Mouse (Mus musculus) stomach, postnatal 0 days (tissue): Measurements from ENCODE around the gene Plcb1. TPM values are rescaled to one million over a fixed set of nuclear protein-coding genes. Genes with fewer than 3 reads are reported as not detected.
A peak's percentile ranks its signal among the peaks of the same experiment; 100 is the strongest.

ENCODE experiments used
- ATAC-seq: fragments of 200-750 bp; cut with Nextera tagmentation; 2 replicates; pipeline ENCODE4 v1.8.0; 2017; ENCODE audit not compliant: low FRiP score, low TSS enrichment
- DNase-seq: peaks from one replicate; pipeline ENCODE4 v3.0.0-alpha.2; 2016; ENCODE audit warnings: low spot score
- H3K27ac ChIP-seq: fragments of 300-500 bp; sonication (generic); replicated peaks from 2 replicates; pipeline ENCODE4 v1.5.1; 2014; ENCODE audit warnings: mild to moderate bottlenecking, control low read depth
- H3K27me3 ChIP-seq: fragments of 300-500 bp; sonication (generic); 2 replicates; pipeline ENCODE4 v1.6.1; 2014; ENCODE audit warnings: low read length; ENCODE audit not compliant: control insufficient read depth, insufficient read depth
- H3K36me3 ChIP-seq: fragments of 300-500 bp; sonication (generic); 2 replicates; pipeline ENCODE4 v1.6.1; 2014; ENCODE audit warnings: low read length, mixed read lengths; ENCODE audit not compliant: control insufficient read depth, insufficient read depth
- H3K4me1 ChIP-seq: fragments of 300-500 bp; sonication (generic); replicated peaks from 2 replicates; pipeline ENCODE4 v1.6.1; 2014; ENCODE audit warnings: antibody characterized with exemption; ENCODE audit not compliant: control insufficient read depth, insufficient read depth
- H3K4me2 ChIP-seq: fragments of 300-500 bp; sonication (generic); replicated peaks from 2 replicates; pipeline ENCODE4 v1.6.1; 2014; ENCODE audit warnings: low read depth, mild to moderate bottlenecking, control low read depth, moderate library complexity
- H3K4me3 ChIP-seq: fragments of 300-500 bp; sonication (generic); 2 replicates; pipeline ENCODE4 v1.5.1; 2014; ENCODE audit warnings: low read depth, low read length, control low read depth
- H3K9ac ChIP-seq: fragments of 300-500 bp; sonication (generic); 2 replicates; pipeline ENCODE4 v1.6.1; 2014; ENCODE audit warnings: mild to moderate bottlenecking, low read length, control low read depth, mixed read lengths
- H3K9me3 ChIP-seq: fragments of 300-500 bp; sonication (generic); 2 replicates; pipeline ENCODE4 v1.6.1; 2016; ENCODE audit warnings: low read length; ENCODE audit not compliant: control insufficient read depth
- CTCF ChIP-seq: IDR thresholded peaks from 2 replicates; pipeline ENCODE4 v1.5.1; 2016; ENCODE audit warnings: antibody characterized with exemption, low read depth, mild to moderate bottlenecking, moderate library complexity
- EP300 ChIP-seq: optimal IDR thresholded peaks from 2 replicates; pipeline ENCODE3; 2016; ENCODE audit warnings: antibody characterized with exemption
- WGBS: fragments of 180-500 bp; shearing (Covaris S2); extraction: QIAGEN DNeasy Blood & Tissue Kit; methylation state at CpG from one replicate; pipeline ENCODE4 v1.1.7; 2014; 5-methylcytosine and 5-hydroxymethylcytosine counted together
- polyA plus RNA-seq: library from polyadenylated mRNA; unstranded; fragments of >200 nt; fragmentation: Nextera tagmentation; extraction: Ambion mirVana; gene quantifications from 2 replicates; pipeline ENCODE4 v1.2.1, GENCODE M21; 2015

The Plcb1 gene
- polyA plus RNA-seq, 1 experiment from 2014 or later = 7.0 TPM

DNA sequence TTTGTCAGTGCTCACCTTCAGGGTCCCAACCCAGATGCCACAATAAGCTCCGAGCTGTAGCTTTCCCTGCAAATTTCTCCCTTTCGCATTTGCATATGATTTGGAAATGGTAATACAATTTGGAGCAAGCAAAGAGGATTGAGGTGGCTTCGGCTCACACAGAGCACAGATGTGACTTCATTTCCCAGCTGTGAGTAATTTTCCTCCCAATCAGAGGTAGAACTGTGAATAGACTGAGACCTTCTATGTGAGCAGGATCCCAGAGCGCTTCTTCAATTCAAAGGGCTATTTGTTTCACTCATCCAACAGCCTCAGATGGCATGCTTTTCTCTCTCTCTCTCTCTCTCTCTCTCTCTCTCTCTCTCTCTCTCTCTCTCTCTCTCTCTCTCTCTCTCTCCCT is 367.4 kb downstream of the Plcb1 start:
- 65% methylated on average over 4 of the region's 4 CpGs for WGBS
- DNase-seq (no peak), ATAC-seq (no peak)
- no peaks in the 10 kb centered on the region for H3K4me1 ChIP-seq
- no peak overlapping the region for H3K4me3 ChIP-seq
- TF ChIP-seq CTCF = no peak
- TF ChIP-seq EP300 = no peak
- no peaks in the 10 kb centered on the region for H3K9me3 ChIP-seq
- no peak overlapping the region for H3K27ac ChIP-seq
- H3K4me2 ChIP-seq = no peak overlapping the region
- H3K9ac ChIP-seq = no peak overlapping the region
- H3K27me3 ChIP-seq = no peaks in the 10 kb centered on the region
- no peaks in the 10 kb centered on the region for H3K36me3 ChIP-seq

GRCm38 (mm10) chr2:135156055-135156454 is 370.2 kb downstream of the Plcb1 start:
- no peaks in the 10 kb centered on the region for H3K27me3 ChIP-seq
- H3K4me1 ChIP-seq = no peaks in the 10 kb centered on the region
- no peak overlapping the region for H3K4me2 ChIP-seq
- no peak overlapping the region for H3K27ac ChIP-seq
- no peaks in the 10 kb centered on the region for H3K36me3 ChIP-seq
- WGBS = 82% methylated on average over 7 of the region's 7 CpGs
- ATAC-seq (no peak), DNase-seq (no peak)
- no peak overlapping the region for H3K9ac ChIP-seq
- H3K4me3 ChIP-seq = no peak overlapping the region
- TF ChIP-seq EP300 (no peak), CTCF (no peak)
- H3K9me3 ChIP-seq = no peaks in the 10 kb centered on the region

GRCm38 (mm10) chr2:135157961-135158360 is 372.1 kb downstream of the Plcb1 start:
- Histone ChIP-seq H3K9me3 (no peaks in the 10 kb centered on the region), H3K4me1 (no peaks in the 10 kb centered on the region), H3K36me3 (no peaks in the 10 kb centered on the region), H3K27me3 (no peaks in the 10 kb centered on the region), H3K4me2 (no peak overlapping the region), H3K4me3 (no peak overlapping the region), H3K9ac (no peak overlapping the region), H3K27ac (no peak overlapping the region)
- ATAC-seq (no peak), DNase-seq (no peak)
- WGBS = 97% methylated on average over 2 of the region's 2 CpGs
- TF ChIP-seq CTCF = no peak
- TF ChIP-seq EP300 = no peak

- ATAC-seq (no peak), DNase-seq (no peak)
- H3K4me3 ChIP-seq = no peak overlapping the region
- H3K4me2 ChIP-seq = no peak overlapping the region
- TF ChIP-seq CTCF (no peak), EP300 (no peak)
- H3K27me3 ChIP-seq = no peaks in the 10 kb centered on the region
- H3K36me3 ChIP-seq = no peaks in the 10 kb centered on the region
- no peak overlapping the region for H3K9ac ChIP-seq
- 88% methylated on average over 4 of the region's 4 CpGs for WGBS
- no peaks in the 10 kb centered on the region for H3K4me1 ChIP-seq
- H3K9me3 ChIP-seq = no peaks in the 10 kb centered on the region
- H3K27ac ChIP-seq = no peak overlapping the region
Measured at GRCm38 (mm10) chr2:135161673-135162072, 375.8 kb downstream of the Plcb1 start.

DNA sequence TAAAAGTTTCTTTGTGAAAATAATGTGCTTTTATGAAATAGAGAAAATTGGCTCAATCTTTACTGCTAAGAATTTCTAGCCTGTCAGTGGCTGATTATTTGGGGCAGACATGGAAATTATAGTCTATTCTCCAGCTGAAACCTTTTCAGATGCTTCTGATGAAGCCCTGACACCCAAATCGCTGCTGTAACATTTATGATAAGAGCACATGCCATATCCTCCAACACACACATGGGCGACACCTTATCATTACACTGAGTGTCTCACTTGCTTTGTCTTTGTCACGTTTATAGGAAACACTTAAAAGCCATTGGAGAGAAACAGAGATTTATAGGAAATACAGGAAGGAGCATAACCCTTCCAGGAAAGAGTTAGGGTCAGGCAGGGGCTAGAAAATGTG is 379.6 kb downstream of the Plcb1 start:
- DNase-seq (no peak), ATAC-seq (no peak)
- WGBS = 78% methylated on average over 3 of the region's 3 CpGs

GRCm38 (mm10) chr2:135175544-135175943 is 389.7 kb downstream of the Plcb1 start:
- TF ChIP-seq CTCF = no peak
- no peak for TF ChIP-seq EP300
- no peaks in the 10 kb centered on the region for H3K27me3 ChIP-seq
- ATAC-seq (0 out of 2 replicates have a peak, but pooled peaks have one; percentile 38), DNase-seq (no peak)
- H3K4me1 ChIP-seq = no peaks in the 10 kb centered on the region
- H3K36me3 ChIP-seq = no peaks in the 10 kb centered on the region
- no peaks in the 10 kb centered on the region for H3K9me3 ChIP-seq
- WGBS = 54% methylated on average over 4 of the region's 4 CpGs
- H3K9ac ChIP-seq = no peak overlapping the region
- no peak overlapping the region for H3K4me3 ChIP-seq
- H3K27ac ChIP-seq = no peak overlapping the region
- H3K4me2 ChIP-seq = no peak overlapping the region

More for the DNA sequence above, 379.6 kb downstream of the Plcb1 start:
- Histone ChIP-seq H3K27ac (no peak overlapping the region), H3K9me3 (no peaks in the 10 kb centered on the region), H3K36me3 (no peaks in the 10 kb centered on the region), H3K27me3 (no peaks in the 10 kb centered on the region), H3K4me3 (no peak overlapping the region), H3K4me2 (no peak overlapping the region), H3K4me1 (no peaks in the 10 kb centered on the region), H3K9ac (no peak overlapping the region)
- TF ChIP-seq CTCF = no peak
- no peak for TF ChIP-seq EP300
